Mouse (Mus musculus): ENCODE results near the gene Ndufaf2. TPM values are rescaled to one million over a fixed set of nuclear protein-coding genes. Genes with fewer than 3 reads are reported as not detected.

Gene Ndufaf2
- polyA plus RNA-seq, 1 experiment from 2014 or later = 55.4 TPM

DNA sequence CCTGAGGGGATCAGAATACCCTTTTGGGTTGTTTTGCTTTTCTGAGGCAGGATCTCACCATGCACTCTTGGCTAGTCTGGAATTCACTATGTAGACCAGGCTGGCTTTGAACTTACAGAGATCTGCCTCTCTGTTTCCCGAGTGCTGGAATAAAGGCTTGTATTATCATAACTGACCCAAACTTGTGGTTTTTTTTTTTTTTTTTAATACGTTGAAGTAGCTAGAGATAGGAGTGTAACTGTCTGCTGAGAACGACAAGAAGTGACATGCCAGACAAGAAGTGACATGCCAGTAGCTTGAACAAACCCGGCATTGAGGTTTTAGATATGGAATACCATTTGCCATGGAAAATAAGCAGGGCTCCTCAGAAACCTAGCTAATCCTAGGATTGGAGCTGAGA lies 125.6 kb downstream of the Ndufaf2 start:
- no peaks in the 10 kb centered on the region for H3K27me3 ChIP-seq (replicated peaks)
- H3K27ac ChIP-seq (replicated peaks) = no peak overlapping the region
- no peak overlapping the region for H3K4me3 ChIP-seq
- H3K36me3 ChIP-seq = no peaks in the 10 kb centered on the region
- H3K9me3 ChIP-seq = no peaks in the 10 kb centered on the region
- ATAC-seq (ENCODE audit: extremely low read depth, insufficient number of reproducible peaks, low FRiP score, low TSS enrichment) = no peak
- no peaks in the 10 kb centered on the region for H3K4me1 ChIP-seq
- H3K4me2 ChIP-seq = no peak overlapping the region
- WGBS = 73% methylated on average over 4 of the region's 4 CpGs
- no peak overlapping the region for H3K9ac ChIP-seq

- no peak overlapping the region for H3K9ac ChIP-seq
- no peak overlapping the region for H3K27ac ChIP-seq (replicated peaks)
- H3K36me3 ChIP-seq = no peaks in the 10 kb centered on the region
- ATAC-seq (ENCODE audit: extremely low read depth, insufficient number of reproducible peaks, low FRiP score, low TSS enrichment) = no peak
- H3K9me3 ChIP-seq = no peaks in the 10 kb centered on the region
- H3K4me1 ChIP-seq = no peaks in the 10 kb centered on the region
- no peaks in the 10 kb centered on the region for H3K27me3 ChIP-seq (replicated peaks)
- H3K4me2 ChIP-seq = no peak overlapping the region
- no peak overlapping the region for H3K4me3 ChIP-seq
- WGBS = 36% methylated on average over 3 of the region's 3 CpGs
These were observed 132.6 kb downstream of the Ndufaf2 start for GRCm38 (mm10) chr13:108025802-108026201.

DNA sequence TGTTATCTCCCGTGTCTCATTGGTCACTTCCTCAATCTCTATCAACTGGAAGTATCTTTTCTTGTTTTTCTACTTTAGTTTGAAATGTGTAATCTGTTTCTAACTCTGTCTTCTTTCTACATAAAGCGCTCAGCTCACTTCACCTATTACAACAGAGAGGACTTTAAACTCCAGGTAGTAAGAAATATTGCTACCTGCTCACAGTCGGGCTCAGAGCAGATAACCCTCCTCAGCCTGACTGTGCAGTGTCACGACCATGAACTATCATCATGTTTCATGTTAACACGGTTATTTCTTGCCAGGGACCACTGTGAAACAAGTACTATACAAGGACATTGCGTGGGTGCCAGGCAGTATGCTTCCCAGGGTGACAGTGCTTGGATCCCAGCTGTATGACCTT lies 141.1 kb downstream of the Ndufaf2 start:
- Histone ChIP-seq H3K4me1 (no peaks in the 10 kb centered on the region), H3K4me3 (no peak overlapping the region), H3K36me3 (no peaks in the 10 kb centered on the region), H3K27ac (replicated peaks) (no peak overlapping the region), H3K27me3 (replicated peaks) (no peaks in the 10 kb centered on the region), H3K9ac (no peak overlapping the region), H3K4me2 (no peak overlapping the region), H3K9me3 (no peaks in the 10 kb centered on the region)
- WGBS = 64% methylated on average over 6 of the region's 6 CpGs
- no peak for ATAC-seq (ENCODE audit: extremely low read depth, insufficient number of reproducible peaks, low FRiP score, low TSS enrichment)

GRCm38 (mm10) chr13:108015166-108015565 lies 143.3 kb downstream of the Ndufaf2 start:
- no peak for ATAC-seq (ENCODE audit: extremely low read depth, insufficient number of reproducible peaks, low FRiP score, low TSS enrichment)
- no peaks in the 10 kb centered on the region for H3K4me1 ChIP-seq
- no peaks in the 10 kb centered on the region for H3K9me3 ChIP-seq
- no peaks in the 10 kb centered on the region for H3K36me3 ChIP-seq
- H3K4me3 ChIP-seq = no peak overlapping the region
- H3K27ac ChIP-seq (replicated peaks) = no peak overlapping the region
- H3K4me2 ChIP-seq = no peak overlapping the region
- H3K9ac ChIP-seq = no peak overlapping the region
- no peaks in the 10 kb centered on the region for H3K27me3 ChIP-seq (replicated peaks)
- 67% methylated on average over 6 of the region's 6 CpGs for WGBS

DNA sequence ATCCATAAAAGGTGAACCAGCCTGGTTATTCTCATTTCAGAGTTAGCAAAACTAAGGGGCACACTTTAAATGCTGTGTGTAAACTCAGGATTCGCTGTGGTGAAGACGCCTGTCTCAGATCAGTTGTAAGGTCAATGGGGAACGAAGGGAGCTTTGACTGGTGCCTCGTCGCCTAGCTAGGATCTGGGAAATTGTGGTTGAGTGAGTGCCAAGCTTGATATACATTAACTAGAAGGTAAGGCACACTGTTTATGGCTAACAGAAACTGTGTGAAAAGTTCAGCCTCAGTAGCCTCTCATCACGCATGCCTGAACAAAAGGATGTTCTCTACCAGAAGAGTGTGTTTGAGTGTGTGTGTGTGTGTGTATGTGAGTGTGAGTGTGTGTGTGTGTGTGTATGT lies 144.6 kb downstream of the Ndufaf2 start:
- Histone ChIP-seq H3K4me2 (no peak overlapping the region), H3K36me3 (no peaks in the 10 kb centered on the region), H3K9ac (no peak overlapping the region), H3K27ac (replicated peaks) (no peak overlapping the region), H3K27me3 (replicated peaks) (no peaks in the 10 kb centered on the region), H3K4me3 (no peak overlapping the region), H3K4me1 (no peaks in the 10 kb centered on the region), H3K9me3 (peaks cover 2% of the 10 kb centered on the region; the same call in 1 of the 2 replicates)
- WGBS = 80% methylated on average over 6 of the region's 6 CpGs
- no peak for ATAC-seq (ENCODE audit: extremely low read depth, insufficient number of reproducible peaks, low FRiP score, low TSS enrichment)

DNA sequence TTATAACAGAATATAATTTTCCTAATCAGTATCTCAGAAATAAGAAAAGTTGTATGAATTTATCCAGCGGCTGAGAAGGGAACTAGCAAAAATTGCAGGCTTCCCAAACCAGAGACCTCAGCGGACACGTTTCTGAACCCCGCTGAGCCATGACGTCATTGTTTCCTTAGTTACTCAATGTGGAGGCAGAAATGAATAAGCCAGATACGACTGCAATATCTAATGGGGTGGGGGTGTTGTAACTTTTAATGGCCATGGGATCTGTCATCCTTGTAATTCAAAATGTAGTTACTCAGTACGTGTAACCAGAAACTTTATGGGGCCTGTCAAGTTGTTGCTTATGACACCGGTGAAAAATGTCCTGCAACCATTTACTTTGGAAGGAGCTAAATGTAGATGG lies 145.3 kb downstream of the Ndufaf2 start:
- no peaks in the 10 kb centered on the region for H3K4me1 ChIP-seq
- WGBS = 81% methylated on average over 8 of the region's 8 CpGs
- H3K4me2 ChIP-seq = no peak overlapping the region
- peaks cover 7% of the 10 kb centered on the region; the same call in 1 of the 2 replicates for H3K9me3 ChIP-seq
- no peak overlapping the region for H3K9ac ChIP-seq
- H3K27me3 ChIP-seq (replicated peaks) = no peaks in the 10 kb centered on the region
- H3K4me3 ChIP-seq = no peak overlapping the region
- no peaks in the 10 kb centered on the region for H3K36me3 ChIP-seq
- no peak overlapping the region for H3K27ac ChIP-seq (replicated peaks)
- ATAC-seq (ENCODE audit: extremely low read depth, insufficient number of reproducible peaks, low FRiP score, low TSS enrichment) = no peak

DNA sequence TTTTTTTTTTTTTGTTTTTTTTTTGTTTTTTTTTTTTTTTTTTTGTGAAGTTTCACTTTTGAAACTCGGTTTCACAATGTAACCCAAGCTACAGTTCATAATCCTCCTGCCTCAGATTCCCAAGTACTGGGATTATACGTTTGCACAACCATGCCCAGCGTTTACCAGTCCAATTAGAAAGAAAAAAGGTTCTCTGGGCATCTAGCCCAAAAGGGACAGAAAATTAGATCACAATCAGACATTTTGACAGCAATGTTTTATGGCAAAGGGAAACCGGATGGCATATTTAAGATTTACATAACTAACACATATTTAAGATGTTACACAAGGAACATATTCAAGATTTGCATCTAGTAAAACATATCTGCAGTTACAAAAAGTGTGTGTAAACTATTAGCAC lies 150.6 kb downstream of the Ndufaf2 start:
- no peaks in the 10 kb centered on the region for H3K27me3 ChIP-seq (replicated peaks)
- no peak overlapping the region for H3K9ac ChIP-seq
- H3K4me2 ChIP-seq = no peak overlapping the region
- H3K36me3 ChIP-seq = no peaks in the 10 kb centered on the region
- ATAC-seq (ENCODE audit: extremely low read depth, insufficient number of reproducible peaks, low FRiP score, low TSS enrichment) = no peak
- no peak overlapping the region for H3K4me3 ChIP-seq
- no peak overlapping the region for H3K27ac ChIP-seq (replicated peaks)
- H3K4me1 ChIP-seq = no peaks in the 10 kb centered on the region
- WGBS = 79% methylated on average over 4 of the region's 4 CpGs
- H3K9me3 ChIP-seq = peaks cover 7% of the 10 kb centered on the region; the same call in 1 of the 2 replicates

DNA sequence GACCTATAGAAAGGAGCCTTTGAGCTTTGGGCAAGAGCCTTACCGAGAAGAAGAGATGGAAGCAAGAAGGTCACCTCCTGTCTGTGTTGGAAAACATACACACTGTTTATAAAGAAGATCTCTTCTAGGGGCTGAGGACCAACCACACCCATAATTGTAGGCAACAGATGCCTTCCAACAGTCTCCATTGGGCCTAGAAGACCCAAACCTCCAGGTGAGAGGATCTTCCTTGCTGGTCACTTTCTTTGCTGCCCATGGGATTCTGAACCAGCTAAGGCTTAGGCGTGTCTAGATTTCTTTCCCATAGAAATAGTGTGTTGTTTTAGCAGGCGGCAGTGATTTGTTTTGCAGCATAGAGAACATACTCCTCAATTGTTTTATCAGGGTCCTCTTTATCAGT lies 162.1 kb downstream of the Ndufaf2 start:
- 82% methylated on average over 3 of the region's 3 CpGs for WGBS
- H3K27me3 ChIP-seq (replicated peaks) = no peaks in the 10 kb centered on the region

DNA sequence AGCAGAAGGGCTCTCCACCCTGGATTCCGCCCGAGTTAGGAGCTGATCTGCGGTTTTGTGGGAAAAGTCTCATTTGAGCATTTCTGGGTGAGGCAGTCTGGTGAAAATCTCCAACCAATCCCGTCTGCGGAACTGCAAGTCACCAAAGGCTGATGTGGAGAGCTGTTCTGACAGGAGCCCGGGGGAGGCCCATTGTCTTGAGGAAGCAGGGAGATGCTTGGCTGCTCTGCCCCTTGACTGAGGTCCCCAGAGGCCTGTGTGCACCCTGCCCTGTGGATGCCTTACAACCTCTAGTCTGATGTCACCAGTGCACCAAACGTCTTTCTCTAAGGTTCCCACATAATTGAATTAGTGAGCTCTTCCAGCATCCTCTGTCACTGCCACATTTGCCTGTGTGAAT lies 163.2 kb downstream of the Ndufaf2 start:
- no peak overlapping the region for H3K4me2 ChIP-seq
- no peak overlapping the region for H3K9ac ChIP-seq
- no peaks in the 10 kb centered on the region for H3K4me1 ChIP-seq
- H3K9me3 ChIP-seq = no peaks in the 10 kb centered on the region
- no peaks in the 10 kb centered on the region for H3K27me3 ChIP-seq (replicated peaks)
- no peaks in the 10 kb centered on the region for H3K36me3 ChIP-seq
- WGBS = 65% methylated on average over 7 of the region's 7 CpGs
- no peak overlapping the region for H3K27ac ChIP-seq (replicated peaks)
- H3K4me3 ChIP-seq = no peak overlapping the region
- ATAC-seq (ENCODE audit: extremely low read depth, insufficient number of reproducible peaks, low FRiP score, low TSS enrichment) = no peak

More for the DNA sequence above, 162.1 kb downstream of the Ndufaf2 start:
- Histone ChIP-seq H3K4me1 (no peaks in the 10 kb centered on the region), H3K9ac (no peak overlapping the region), H3K9me3 (no peaks in the 10 kb centered on the region), H3K27ac (replicated peaks) (no peak overlapping the region), H3K4me3 (no peak overlapping the region), H3K4me2 (no peak overlapping the region), H3K36me3 (no peaks in the 10 kb centered on the region)
- no peak for ATAC-seq (ENCODE audit: extremely low read depth, insufficient number of reproducible peaks, low FRiP score, low TSS enrichment)

DNA sequence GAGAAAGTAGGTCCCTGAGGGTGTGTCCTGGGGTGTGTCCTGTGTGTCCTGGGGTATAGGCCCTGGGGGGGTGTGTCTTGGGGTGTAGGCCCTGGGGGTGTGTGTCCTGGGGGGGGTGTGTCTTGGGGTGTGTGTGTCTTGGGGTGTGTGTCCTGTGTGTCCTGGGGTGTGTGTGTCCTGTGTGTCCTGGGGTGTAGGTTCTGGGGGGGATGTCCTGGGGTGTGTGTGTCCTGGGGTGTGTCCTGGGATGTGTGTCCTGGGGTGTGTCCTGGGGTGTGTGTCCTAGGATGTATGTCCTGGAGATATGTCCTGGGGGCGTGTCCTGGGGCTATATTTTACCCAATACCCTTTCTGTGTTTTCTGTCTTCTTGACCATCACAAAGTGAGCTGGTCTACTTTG lies 165.8 kb downstream of the Ndufaf2 start:
- WGBS = 58% methylated on average over 1 of the region's 1 CpGs

GRCm38 (mm10) chr13:107984641-107985040 lies 173.8 kb downstream of the Ndufaf2 start:
- Histone ChIP-seq H3K27ac (replicated peaks) (no peak overlapping the region), H3K4me3 (no peak overlapping the region), H3K9me3 (no peaks in the 10 kb centered on the region), H3K9ac (no peak overlapping the region), H3K27me3 (replicated peaks) (no peaks in the 10 kb centered on the region), H3K36me3 (no peaks in the 10 kb centered on the region), H3K4me2 (no peak overlapping the region), H3K4me1 (no peaks in the 10 kb centered on the region)
- WGBS = 66% methylated on average over 5 of the region's 5 CpGs
- no peak for ATAC-seq (ENCODE audit: extremely low read depth, insufficient number of reproducible peaks, low FRiP score, low TSS enrichment)

More for the DNA sequence above, 165.8 kb downstream of the Ndufaf2 start:
- Histone ChIP-seq H3K4me2 (no peak overlapping the region), H3K36me3 (no peaks in the 10 kb centered on the region), H3K9ac (no peak overlapping the region), H3K27me3 (replicated peaks) (no peaks in the 10 kb centered on the region), H3K27ac (replicated peaks) (no peak overlapping the region), H3K9me3 (no peaks in the 10 kb centered on the region), H3K4me1 (no peaks in the 10 kb centered on the region), H3K4me3 (no peak overlapping the region)
- ATAC-seq (ENCODE audit: extremely low read depth, insufficient number of reproducible peaks, low FRiP score, low TSS enrichment) = no peak

DNA sequence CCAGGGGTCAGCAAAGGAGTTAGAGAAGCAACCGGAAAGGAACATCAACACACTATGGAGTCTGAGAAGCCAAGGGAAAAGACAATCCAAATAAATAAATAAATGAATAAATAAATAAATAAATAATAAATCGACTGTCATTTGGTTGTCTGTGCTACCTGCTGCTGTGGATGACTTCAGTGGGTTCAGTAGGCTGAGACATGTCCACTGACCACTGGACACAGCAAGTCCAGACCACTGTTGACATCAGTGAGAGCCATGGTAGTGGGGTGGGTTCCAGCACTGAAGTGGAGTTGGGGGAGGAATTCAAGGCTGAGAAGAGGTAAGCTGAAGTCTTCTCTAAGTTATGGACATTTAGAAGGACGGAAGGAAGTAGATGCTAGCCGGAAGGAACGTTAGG lies 174.2 kb downstream of the Ndufaf2 start:
- no peak for ATAC-seq (ENCODE audit: extremely low read depth, insufficient number of reproducible peaks, low FRiP score, low TSS enrichment)
- H3K27me3 ChIP-seq (replicated peaks) = no peaks in the 10 kb centered on the region
- H3K4me1 ChIP-seq = no peaks in the 10 kb centered on the region
- H3K4me3 ChIP-seq = no peak overlapping the region
- no peaks in the 10 kb centered on the region for H3K9me3 ChIP-seq
- no peak overlapping the region for H3K4me2 ChIP-seq
- no peaks in the 10 kb centered on the region for H3K36me3 ChIP-seq
- H3K27ac ChIP-seq (replicated peaks) = no peak overlapping the region
- WGBS = 77% methylated on average over 5 of the region's 5 CpGs
- H3K9ac ChIP-seq = no peak overlapping the region

All from heart, embryonic 13.5 days (tissue).